Mouse (Mus musculus) ES-Bruce4 (cell line): ENCODE measurements around the gene Prkd2.

Experiments used
- CTCF ChIP-seq: IDR thresholded peaks from one replicate; pipeline ENCODE4 v1.8.1; 2011; ENCODE audit warnings: low read depth, low read length
- EP300 ChIP-seq: IDR thresholded peaks from 2 replicates; pipeline ENCODE4 v1.6.1; 2011; ENCODE audit warnings: low read depth, low read length; ENCODE audit not compliant: insufficient read depth
- POLR2A ChIP-seq: IDR thresholded peaks from one replicate; pipeline ENCODE4 v1.8.1; 2011; ENCODE audit warnings: low read length; ENCODE audit not compliant: insufficient read depth

DNA sequence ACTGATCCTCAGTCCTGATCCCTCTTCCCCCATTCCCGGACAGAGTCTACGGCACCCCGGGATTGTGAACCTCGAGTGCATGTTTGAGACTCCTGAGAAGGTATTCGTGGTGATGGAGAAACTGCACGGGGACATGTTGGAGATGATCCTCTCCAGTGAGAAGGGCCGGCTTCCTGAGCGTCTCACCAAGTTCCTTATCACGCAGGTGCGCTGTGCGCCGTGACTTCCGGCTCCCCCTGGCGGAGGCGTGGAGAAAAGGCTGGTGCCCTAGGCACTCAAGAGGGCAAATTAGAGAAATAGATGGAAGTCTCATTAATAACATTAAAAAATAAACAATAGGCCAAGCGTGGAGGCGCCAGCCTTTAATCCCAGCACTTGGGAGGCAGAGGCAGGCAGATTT lies 15.6 kb downstream of the Prkd2 start:
- peak; percentile 86 for TF ChIP-seq CTCF
- TF ChIP-seq EP300, result no peak
- TF ChIP-seq POLR2A, result no peak
